Mouse (Mus musculus): ENCODE data around the gene Ccdc103. TPM values are rescaled to one million over a fixed set of nuclear protein-coding genes. Genes with fewer than 3 reads are reported as not detected.

Ccdc103 gene
- polyA plus RNA-seq, 1 experiment: not detected

GRCm38 (mm10) chr11:102903654-102904053, 22.6 kb downstream of the Ccdc103 start:
- H3K36me3 ChIP-seq (replicated peaks; ENCODE audit: low read length): peaks cover 48% of the 10 kb centered on the region

GRCm38 (mm10) chr11:102911376-102911775, 30.4 kb downstream of the Ccdc103 start:
- Histone ChIP-seq H3K36me3 (replicated peaks; ENCODE audit: low read length) (peaks cover 99% of the 10 kb centered on the region), H3K4me3 (replicated peaks) (no peak overlapping the region), H3K4me1 (no peaks in the 10 kb centered on the region), H3K9me3 (no peaks in the 10 kb centered on the region), H3K27me3 (replicated peaks) (no peaks in the 10 kb centered on the region)
- no peak for TF ChIP-seq FLI1 (IDR thresholded peaks at IDR 0.05; ENCODE audit: low read length)
- TF ChIP-seq GATA1 (IDR thresholded peaks at IDR 0.05; ENCODE audit: borderline replicate concordance, low read length): no peak

More at GRCm38 (mm10) chr11:102903654-102904053, 22.6 kb downstream of the Ccdc103 start:
- Histone ChIP-seq H3K4me3 (replicated peaks) (no peak overlapping the region), H3K4me1 (peaks cover 14% of the 10 kb centered on the region), H3K9me3 (no peaks in the 10 kb centered on the region), H3K27me3 (replicated peaks) (peaks cover 30% of the 10 kb centered on the region)
- TF ChIP-seq GATA1 (IDR thresholded peaks at IDR 0.05; ENCODE audit: borderline replicate concordance, low read length) (no peak), FLI1 (IDR thresholded peaks at IDR 0.05; ENCODE audit: low read length) (no peak)

- peaks cover 62% of the 10 kb centered on the region for H3K36me3 ChIP-seq (replicated peaks; ENCODE audit: low read length)
- no peaks in the 10 kb centered on the region for H3K9me3 ChIP-seq
- no peak overlapping the region for H3K4me3 ChIP-seq (replicated peaks)
- H3K4me1 ChIP-seq: peaks cover 17% of the 10 kb centered on the region
- TF ChIP-seq FLI1 (IDR thresholded peaks at IDR 0.05; ENCODE audit: low read length): no peak
- no peak for TF ChIP-seq GATA1 (IDR thresholded peaks at IDR 0.05; ENCODE audit: borderline replicate concordance, low read length)
- no peaks in the 10 kb centered on the region for H3K27me3 ChIP-seq (replicated peaks)
Observed at GRCm38 (mm10) chr11:102915380-102915779, 34.4 kb downstream of the Ccdc103 start.

GRCm38 (mm10) chr11:102918077-102918476, 37.1 kb downstream of the Ccdc103 start:
- H3K27me3 ChIP-seq (replicated peaks): no peaks in the 10 kb centered on the region
- H3K36me3 ChIP-seq (replicated peaks; ENCODE audit: low read length): peaks cover 52% of the 10 kb centered on the region
- TF ChIP-seq FLI1 (IDR thresholded peaks at IDR 0.05; ENCODE audit: low read length) (no peak), GATA1 (IDR thresholded peaks at IDR 0.05; ENCODE audit: borderline replicate concordance, low read length) (no peak)
- peaks cover 44% of the 10 kb centered on the region for H3K4me1 ChIP-seq
- no peak overlapping the region for H3K4me3 ChIP-seq (replicated peaks)
- H3K9me3 ChIP-seq: no peaks in the 10 kb centered on the region

GRCm38 (mm10) chr11:102921491-102921890, 40.5 kb downstream of the Ccdc103 start:
- H3K9me3 ChIP-seq: no peaks in the 10 kb centered on the region
- H3K4me3 ChIP-seq (replicated peaks): no peak overlapping the region
- H3K27me3 ChIP-seq (replicated peaks): no peaks in the 10 kb centered on the region
- peaks cover 18% of the 10 kb centered on the region for H3K36me3 ChIP-seq (replicated peaks; ENCODE audit: low read length)
- peaks cover 53% of the 10 kb centered on the region for H3K4me1 ChIP-seq
- TF ChIP-seq GATA1 (IDR thresholded peaks at IDR 0.05; ENCODE audit: borderline replicate concordance, low read length): no peak
- TF ChIP-seq FLI1 (IDR thresholded peaks at IDR 0.05; ENCODE audit: low read length): no peak

- Histone ChIP-seq H3K4me3 (replicated peaks) (peak within 1 kb of the TSS; percentile 98), H3K36me3 (replicated peaks; ENCODE audit: low read length) (peaks cover 16% of the 10 kb centered on the region), H3K9me3 (no peaks in the 10 kb centered on the region), H3K4me1 (peaks cover 41% of the 10 kb centered on the region), H3K27me3 (replicated peaks) (peaks cover 4% of the 10 kb centered on the region)
- TF ChIP-seq FLI1 (IDR thresholded peaks at IDR 0.05; ENCODE audit: low read length) (peak; percentile 74; the same call in 1 of the 2 replicates), GATA1 (IDR thresholded peaks at IDR 0.05; ENCODE audit: borderline replicate concordance, low read length) (no peak)
Observed at GRCm38 (mm10) chr11:102924557-102925350, 43.8 kb downstream of the Ccdc103 start, which contains the start of gene Kif18b. Gene Kif18b, minus strand, starts transcription at chr11:102925124.

GRCm38 (mm10) chr11:102925351-102925717, 44.3 kb downstream of the Ccdc103 start:
- TF ChIP-seq FLI1 (IDR thresholded peaks at IDR 0.05; ENCODE audit: low read length) (no peak), GATA1 (IDR thresholded peaks at IDR 0.05; ENCODE audit: borderline replicate concordance, low read length) (no peak)
- H3K27me3 ChIP-seq (replicated peaks): peaks cover 4% of the 10 kb centered on the region
- H3K36me3 ChIP-seq (replicated peaks; ENCODE audit: low read length): peaks cover 16% of the 10 kb centered on the region
- no peaks in the 10 kb centered on the region for H3K9me3 ChIP-seq
- H3K4me3 ChIP-seq (replicated peaks): peak overlapping the region; percentile 98
- H3K4me1 ChIP-seq: peaks cover 38% of the 10 kb centered on the region

- Histone ChIP-seq H3K4me3 (replicated peaks) (peak overlapping the region; percentile 59), H3K9me3 (peaks cover 4% of the 10 kb centered on the region; the same call in 1 of the 2 replicates), H3K4me1 (peaks cover 38% of the 10 kb centered on the region), H3K27me3 (replicated peaks) (peaks cover 38% of the 10 kb centered on the region), H3K36me3 (replicated peaks; ENCODE audit: low read length) (no peaks in the 10 kb centered on the region)
- TF ChIP-seq GATA1 (IDR thresholded peaks at IDR 0.05; ENCODE audit: borderline replicate concordance, low read length) (no peak), FLI1 (IDR thresholded peaks at IDR 0.05; ENCODE audit: low read length) (no peak)
Observed at GRCm38 (mm10) chr11:102930672-102931071, 49.7 kb downstream of the Ccdc103 start.

Other genes starting within 250 kb of the Ccdc103 start
- gene Meioc, start 217.5 kb upstream of the Ccdc103 start, polyA plus RNA-seq (2012; ENCODE audit: insufficient read depth, low replicate concordance): not detected in 2 replicates
- gene Ccdc43, start 183.4 kb upstream of the Ccdc103 start, polyA plus RNA-seq (2012; ENCODE audit: insufficient read depth, low replicate concordance): 3.3 TPM in 1 of 2 replicates, not detected in the other
- 0.78 TPM in 1 of 2 replicates, not detected in the other for gene Adam11, start 119.8 kb upstream of the Ccdc103 start, polyA plus RNA-seq (2012; ENCODE audit: insufficient read depth, low replicate concordance)
- not detected in 2 replicates for gene Gjc1, start 61.5 kb upstream of the Ccdc103 start, polyA plus RNA-seq (2012; ENCODE audit: insufficient read depth, low replicate concordance)
- gene Higd1b, start 45.4 kb upstream of the Ccdc103 start, polyA plus RNA-seq (2012; ENCODE audit: insufficient read depth, low replicate concordance): not detected in 2 replicates
- gene Eftud2, start 219 bp upstream of the Ccdc103 start, polyA plus RNA-seq (2012; ENCODE audit: insufficient read depth, low replicate concordance): 23.2 and 87.1 TPM in 2 replicates
- not detected in 2 replicates for gene Fam187a, start 4.0 kb downstream of the Ccdc103 start, polyA plus RNA-seq (2012; ENCODE audit: insufficient read depth, low replicate concordance)
- gene Gfap, start 19.7 kb downstream of the Ccdc103 start, polyA plus RNA-seq (2012; ENCODE audit: insufficient read depth, low replicate concordance): not detected in 2 replicates
- 11.5 and 18.4 TPM in 2 replicates for gene Kif18b, start 43.9 kb downstream of the Ccdc103 start, polyA plus RNA-seq (2012; ENCODE audit: insufficient read depth, low replicate concordance)
- gene C1ql1, start 65.5 kb downstream of the Ccdc103 start, polyA plus RNA-seq (2012; ENCODE audit: insufficient read depth, low replicate concordance): not detected in 2 replicates
- 5.7 and 17.6 TPM in 2 replicates for gene Nmt1, start 147.0 kb downstream of the Ccdc103 start, polyA plus RNA-seq (2012; ENCODE audit: insufficient read depth, low replicate concordance)
- 56.4 and 77.6 TPM in 2 replicates for gene Dcakd, start 147.1 kb downstream of the Ccdc103 start, polyA plus RNA-seq (2012; ENCODE audit: insufficient read depth, low replicate concordance)
- gene Plcd3, start 220.5 kb downstream of the Ccdc103 start, polyA plus RNA-seq (2012; ENCODE audit: insufficient read depth, low replicate concordance): 0.18 TPM in 1 of 2 replicates, not detected in the other
- 42.5 and 61.0 TPM in 2 replicates for gene Acbd4, start 220.5 kb downstream of the Ccdc103 start, polyA plus RNA-seq (2012; ENCODE audit: insufficient read depth, low replicate concordance)
- gene Hexim1, start 235.0 kb downstream of the Ccdc103 start, polyA plus RNA-seq (2012; ENCODE audit: insufficient read depth, low replicate concordance): 24.4 and 98.1 TPM in 2 replicates

Data from megakaryocyte, embryonic 14.5 days (primary cell).